Mouse (Mus musculus) CH12.LX (cell line): Measurements from ENCODE around the gene Ppp2r5e.

Experiments used
- CHD2 ChIP-seq: IDR thresholded peaks from 2 replicates; pipeline ENCODE4 v1.6.1; 2011; ENCODE audit warnings: low read length, improper control_type of control experiment
- EP300 ChIP-seq: IDR thresholded peaks from 2 replicates; pipeline ENCODE4 v1.6.1; 2011; ENCODE audit warnings: low read length, improper control_type of control experiment
- POLR2A ChIP-seq: IDR thresholded peaks from 2 replicates; pipeline ENCODE4 v1.6.1; 2011; ENCODE audit warnings: low read depth, mild to moderate bottlenecking, improper control_type of control experiment, low read length
- SIN3A ChIP-seq: IDR thresholded peaks from 2 replicates; pipeline ENCODE4 v1.6.1; 2012; ENCODE audit warnings: low read length, improper control_type of control experiment, inconsistent platforms
- SMC3 ChIP-seq: IDR thresholded peaks from 2 replicates; pipeline ENCODE4 v1.6.1; 2011; ENCODE audit warnings: low read depth, low read length, improper control_type of control experiment
- ZC3H11A ChIP-seq: IDR thresholded peaks from 2 replicates; pipeline ENCODE4 v1.6.1; 2012; ENCODE audit warnings: low read depth, mild to moderate bottlenecking, inconsistent platforms, low read length, improper control_type of control experiment

- TF ChIP-seq EP300 (no peak), SMC3 (no peak), ZC3H11A (no peak), POLR2A (no peak), SIN3A (no peak), CHD2 (no peak)
Measured at GRCm38 (mm10) chr12:75482781-75483180, 113.3 kb downstream of the Ppp2r5e start.
